In genomic region chr4:135313761-135314241, GRCm38 (mm10) we compare ENCODE assay signal across 9 mouse cellular contexts. TPM values are rescaled to one million over a fixed set of nuclear protein-coding genes. Genes with fewer than 3 reads are reported as not detected.
DNase-seq lines count a peak whose midpoint lies in the region; ATAC-seq lines count a peak whose summit lies in the region.
"Had no signal": no experiment of that assay in that cellular context is flagged by ENCODE, and none has a peak within 500 bp of the region (broad histone marks: within the 10 kb centered on the region; RNA-seq: fewer than 3 reads in every experiment).

No protein-coding gene starts in this region.

- peaks cover 18% of the 10 kb centered on the region for H3K36me3 ChIP-seq in kidney, embryonic 14.5 days (ENCODE audit: control insufficient read depth, insufficient read depth, low read length)
- peaks cover 59% of the 10 kb centered on the region for H3K36me3 ChIP-seq in erythroblast, embryonic 14.5 days (ENCODE audit: control insufficient read depth)

- H3K27me3 ChIP-seq in kidney, embryonic 14.5 days (ENCODE audit: control insufficient read depth, insufficient read depth, low read length) = no peaks in the 10 kb centered on the region
- H3K27me3 ChIP-seq in erythroblast, embryonic 14.5 days (ENCODE audit: control insufficient read depth) = no peaks in the 10 kb centered on the region; the same call in 1 of the 2 replicates
- H3K27me3 ChIP-seq: stomach, embryonic 15.5 days had no signal

- DNase-seq in kidney, adult 18-20 months = peak; percentile 32
- DNase-seq in liver = peak; percentile 46
- peak; percentile 79 for DNase-seq in naive thymus-derived CD4-positive, alpha-beta T cell, adult 2 months (ENCODE audit: low read depth)
- no peak for DNase-seq in testis, postnatal 10 days (ENCODE audit: low spot score)
- DNase-seq in left cerebral cortex, adult 8-10 months (ENCODE audit: low spot score in 2 of 2) = no peak
- DNase-seq in yolk sac, embryonic 10.5 days (ENCODE audit: low spot score) = no peak

- H3K9me3 ChIP-seq in kidney, embryonic 14.5 days (ENCODE audit: control insufficient read depth, low read length) = no peaks in the 10 kb centered on the region
- peaks cover 15% of the 10 kb centered on the region for H3K9me3 ChIP-seq in erythroblast, embryonic 14.5 days (ENCODE audit: control insufficient read depth, low read length)
- H3K9me3 ChIP-seq: stomach, embryonic 15.5 days had no signal

- H3K4me2 ChIP-seq in kidney, embryonic 14.5 days (replicated peaks; ENCODE audit: low read depth, low read length) = no peak overlapping the region
- H3K4me2 ChIP-seq: stomach, embryonic 15.5 days had no signal

- no peak overlapping the region for H3K4me3 ChIP-seq in kidney, embryonic 14.5 days (ENCODE audit: low read length)
- peak overlapping the region; percentile 57 for H3K4me3 ChIP-seq in erythroblast, embryonic 14.5 days (replicated peaks)
- H3K4me3 ChIP-seq: stomach, embryonic 15.5 days had no signal

- no peak overlapping the region for H3K9ac ChIP-seq in kidney, embryonic 14.5 days (ENCODE audit: low read depth, low read length)
- H3K9ac ChIP-seq: stomach, embryonic 15.5 days had no signal

- WGBS in kidney, embryonic 14.5 days = 72% methylated on average over 9 of the region's 9 CpGs

- H3K27ac ChIP-seq in kidney, embryonic 14.5 days (ENCODE audit: low read depth, low read length) = no peak overlapping the region; the same call in 1 of the 2 replicates

- no peak for ATAC-seq in kidney, embryonic 14.5 days (ENCODE audit: low FRiP score, low TSS enrichment)

- H3K4me1 ChIP-seq in kidney, embryonic 14.5 days (ENCODE audit: control insufficient read depth, insufficient read depth, low read length) = peaks cover 15% of the 10 kb centered on the region
- H3K4me1 ChIP-seq in erythroblast, embryonic 14.5 days (ENCODE audit: control insufficient read depth) = peaks cover 74% of the 10 kb centered on the region

RNA-seq across cellular contexts. Expression of gene Srrm1, which starts 39.3 kb away (rescaled TPM):
- polyA plus RNA-seq in kidney, embryonic 14.5 days (2014; fragmentation: Nextera tagmentation; extraction: Ambion mirVana) = 254 and 273 TPM in 2 replicates
- polyA plus RNA-seq in erythroblast, embryonic 14.5 days (2012) = 52.0 and 52.9 TPM in 2 replicates
- total RNA-seq in left cerebral cortex, adult 8-10 months (2022) = 100 to 1,000 TPM; 137 to 151 (median 142) TPM

RNA-seq across cellular contexts. Expression of gene Clic4, which starts 41.2 kb away (rescaled TPM):
- polyA plus RNA-seq in kidney, embryonic 14.5 days (2014; fragmentation: Nextera tagmentation; extraction: Ambion mirVana) = 68.5 and 132 TPM in 2 replicates
- 3.6 and 3.8 TPM in 2 replicates for polyA plus RNA-seq in erythroblast, embryonic 14.5 days (2012)
- 10 to 100 TPM; 40.1 to 47.4 (median 42.7) TPM for total RNA-seq in left cerebral cortex, adult 8-10 months (2022)

Comparison
In these comparisons a context has a peak if more than half of its experiments do, and no peak if none do; other contexts are left out.
1. DNase-seq: peak in kidney, adult 18-20 months (single experiment), liver (single experiment) and naive thymus-derived CD4-positive, alpha-beta T cell, adult 2 months (single experiment); none in testis, postnatal 10 days (single experiment), left cerebral cortex, adult 8-10 months (0 of 2) and yolk sac, embryonic 10.5 days (single experiment).
2. RNA of gene Clic4, which starts 41.2 kb away (polyA plus RNA-seq): 68.5 to 132 TPM in kidney, embryonic 14.5 days; 3.6 to 3.8 TPM in erythroblast, embryonic 14.5 days; every median in the first group is over 10 times any median in the second.